Comparison of ENCODE assay signal across 8 mouse cellular contexts in the genomic region with DNA sequence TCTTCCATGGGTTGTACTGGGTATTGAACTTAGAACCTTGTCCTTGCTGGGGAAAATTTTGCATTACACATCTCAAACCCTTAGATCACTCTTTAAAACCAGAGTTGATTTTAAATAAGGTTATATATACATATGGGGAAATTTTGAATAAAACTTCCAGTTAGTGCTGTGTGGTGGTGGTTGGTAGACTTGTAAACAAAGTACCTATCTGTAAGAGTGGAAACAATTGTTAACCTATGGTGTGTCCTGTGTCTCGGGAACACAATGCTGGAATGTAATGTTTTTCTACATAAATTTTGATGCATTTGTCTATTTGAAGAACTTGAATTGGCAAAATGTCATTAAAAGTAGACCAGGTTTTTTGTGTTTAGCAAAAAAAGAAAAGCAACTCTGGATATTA. TPM values are rescaled to one million over a fixed set of nuclear protein-coding genes. Genes with fewer than 3 reads are reported as not detected.
DNase-seq lines count a peak whose midpoint lies in the region; ATAC-seq and TF ChIP-seq lines count a peak whose summit lies in the region.

No protein-coding gene starts in this region.

- peak overlapping the region; percentile 71 for H3K4me2 ChIP-seq in kidney, embryonic 14.5 days (replicated peaks; ENCODE audit: low read depth, low read length)
- peak overlapping the region; percentile 68 for H3K4me2 ChIP-seq in hindbrain, embryonic 16.5 days (ENCODE audit: low read length)
- peak overlapping the region; percentile 58 for H3K4me2 ChIP-seq in midbrain, embryonic 13.5 days (replicated peaks)

- ATAC-seq in kidney, embryonic 14.5 days (ENCODE audit: low FRiP score, low TSS enrichment) = no peak
- no peak for ATAC-seq in hindbrain, embryonic 16.5 days
- no peak for ATAC-seq in midbrain, embryonic 13.5 days

- WGBS in kidney, embryonic 14.5 days = 4% methylated on average over 1 of the region's 1 CpGs
- WGBS in hindbrain, embryonic 16.5 days = 15% methylated on average over 1 of the region's 1 CpGs
- WGBS in midbrain, embryonic 13.5 days = 14% methylated on average over 1 of the region's 1 CpGs

- H3K36me3 ChIP-seq in kidney, embryonic 14.5 days (ENCODE audit: control insufficient read depth, insufficient read depth, low read length) = peaks cover 26% of the 10 kb centered on the region
- H3K36me3 ChIP-seq in hindbrain, embryonic 16.5 days (ENCODE audit: control insufficient read depth, insufficient read depth, low read length) = peaks cover 4% of the 10 kb centered on the region; the same call in 1 of the 2 replicates
- H3K36me3 ChIP-seq in midbrain, embryonic 13.5 days = peaks cover 16% of the 10 kb centered on the region

- H3K4me1 ChIP-seq in kidney, embryonic 14.5 days (ENCODE audit: control insufficient read depth, insufficient read depth, low read length) = 0 out of 2 replicates have a peak, but pooled peaks cover 4% of the 10 kb centered on the region
- no peaks in the 10 kb centered on the region for H3K4me1 ChIP-seq in cortical plate, adult 2 months (ENCODE audit: control insufficient read depth, insufficient read depth, low read length)
- H3K4me1 ChIP-seq in hindbrain, embryonic 16.5 days (ENCODE audit: control insufficient read depth, insufficient read depth, low read depth, low read length) = peaks cover 14% of the 10 kb centered on the region
- peaks cover 31% of the 10 kb centered on the region for H3K4me1 ChIP-seq in midbrain, embryonic 13.5 days (replicated peaks)

- H3K27me3 ChIP-seq in kidney, embryonic 14.5 days (ENCODE audit: control insufficient read depth, insufficient read depth, low read length) = no peaks in the 10 kb centered on the region
- H3K27me3 ChIP-seq in hindbrain, embryonic 16.5 days (replicated peaks; ENCODE audit: control insufficient read depth, insufficient read depth, low read length) = no peaks in the 10 kb centered on the region
- H3K27me3 ChIP-seq in midbrain, embryonic 13.5 days = no peaks in the 10 kb centered on the region

- H3K9ac ChIP-seq in kidney, embryonic 14.5 days (ENCODE audit: low read depth, low read length) = peak overlapping the region; percentile 100; the same call in 1 of the 2 replicates
- no peak overlapping the region for H3K9ac ChIP-seq in hindbrain, embryonic 16.5 days (ENCODE audit: low read depth, low read length)
- no peak overlapping the region for H3K9ac ChIP-seq in midbrain, embryonic 13.5 days (replicated peaks)

- no peak overlapping the region for H3K27ac ChIP-seq in kidney, embryonic 14.5 days (ENCODE audit: low read depth, low read length)
- no peak overlapping the region for H3K27ac ChIP-seq in cortical plate, adult 2 months (ENCODE audit: insufficient read depth, low read length)
- no peak overlapping the region for H3K27ac ChIP-seq in hindbrain, embryonic 16.5 days (ENCODE audit: low read depth, low read length)
- no peak overlapping the region for H3K27ac ChIP-seq in midbrain, embryonic 13.5 days

- TF ChIP-seq CTCF in cortical plate, adult 2 months (IDR thresholded peaks at IDR 0.05; ENCODE audit: extremely low read depth, insufficient read depth, low read length) = no peak

- no peak for TF ChIP-seq POLR2A in cortical plate, adult 2 months (IDR thresholded peaks at IDR 0.05; ENCODE audit: extremely low read depth, insufficient read depth, low read length)

- no peaks in the 10 kb centered on the region for H3K9me3 ChIP-seq in kidney, embryonic 14.5 days (ENCODE audit: control insufficient read depth, low read length)
- no peaks in the 10 kb centered on the region for H3K9me3 ChIP-seq in hindbrain, embryonic 16.5 days (ENCODE audit: control insufficient read depth, low read length)
- no peaks in the 10 kb centered on the region for H3K9me3 ChIP-seq in midbrain, embryonic 13.5 days

- H3K4me3 ChIP-seq in kidney, embryonic 14.5 days (ENCODE audit: low read length) = peak overlapping the region; percentile 100
- peak overlapping the region; percentile 70; the same call in 1 of the 2 replicates for H3K4me3 ChIP-seq in cortical plate, adult 2 months (ENCODE audit: insufficient read depth, low read length)
- H3K4me3 ChIP-seq in hindbrain, embryonic 16.5 days (ENCODE audit: low read length) = peak overlapping the region; percentile 26
- peak overlapping the region; percentile 100 for H3K4me3 ChIP-seq in midbrain, embryonic 13.5 days (replicated peaks)

- no peak for DNase-seq in kidney, postnatal 10 days
- DNase-seq in urinary bladder, postnatal 10 days (ENCODE audit: low spot score) = no peak
- no peak for DNase-seq in Muller cell, postnatal 12 days (ENCODE audit: inconsistent ontology term)
- DNase-seq in right cerebral cortex, adult 18-20 months = no peak

RNA-seq across cellular contexts. Expression of a gene that starts 31.0 kb away (rescaled TPM):
- 546 and 649 TPM in 2 replicates for polyA plus RNA-seq in kidney, embryonic 14.5 days (2014; fragmentation: Nextera tagmentation; extraction: Ambion mirVana)
- polyA plus RNA-seq in cortical plate, adult 2 months (2012; rRNA removed) = 179 and 201 TPM in 2 replicates
- 277 and 281 TPM in 2 replicates for polyA plus RNA-seq in hindbrain, embryonic 16.5 days (2015; fragmentation: Nextera tagmentation; extraction: Ambion mirVana)
- polyA plus RNA-seq in midbrain, embryonic 13.5 days (2015; fragmentation: Nextera tagmentation; extraction: Ambion mirVana) = 316 and 320 TPM in 2 replicates

Comparison
In these comparisons a context has a peak if more than half of its experiments do, and no peak if none do; other contexts are left out.
1. H3K4me3 ChIP-seq: peak in every context shown above with its lines; median percentile 100 in kidney, embryonic 14.5 days; 100 in midbrain, embryonic 13.5 days; 70 in cortical plate, adult 2 months; 26 in hindbrain, embryonic 16.5 days.